Mouse (Mus musculus) MEL (cell line): ENCODE results near the gene Ace3. TPM values are rescaled to one million over a fixed set of nuclear protein-coding genes. Genes with fewer than 3 reads are reported as not detected.

ENCODE experiments used
- DNase-seq: peaks from one replicate; pipeline ENCODE4 v3.0.0; 2011; ENCODE audit warnings: low read depth, low spot score
- H3K27ac ChIP-seq: 2 replicates; pipeline ENCODE4 v1.5.1; 2012; ENCODE audit warnings: low read depth, mild to moderate bottlenecking, control low read depth, low read length, moderate library complexity; ENCODE audit not compliant: control insufficient read depth
- H3K27me3 ChIP-seq, 2 experiments: fragments of 150-350 bp in 1 of 2; sonication (generic) in 1 of 2; 2 replicates each; pipeline ENCODE4 v1.6.1; 2012; ENCODE audit warnings: low read length in 2 of 2, mild to moderate bottlenecking in 2 of 2, improper control_type of control experiment in 1 of 2, moderate library complexity in 1 of 2; ENCODE audit not compliant: insufficient read depth in 2 of 2, control insufficient read depth in 1 of 2
- H3K36me3 ChIP-seq, 2 experiments: 2 replicates each; pipeline ENCODE4 v1.6.1; 2012 to 2014; ENCODE audit warnings: low read length in 2 of 2, improper control_type of control experiment in 1 of 2, inconsistent platforms in 1 of 2, mild to moderate bottlenecking in 1 of 2; ENCODE audit not compliant: insufficient read depth in 2 of 2, control insufficient read depth in 1 of 2
- H3K4me1 ChIP-seq, 2 experiments: fragments of 150-350 bp in 1 of 2; sonication (generic) in 1 of 2; 2 replicates each; pipeline ENCODE4 v1.6.1; 2012; ENCODE audit warnings: low read length in 2 of 2, improper control_type of control experiment in 1 of 2, mild to moderate bottlenecking in 1 of 2; ENCODE audit not compliant: insufficient read depth in 2 of 2, control insufficient read depth in 1 of 2
- H3K4me3 ChIP-seq, 2 experiments: fragments of 150-350 bp in 1 of 2; sonication (generic) in 1 of 2; 2 replicates each; pipeline ENCODE4 v1.5.1; 2012; ENCODE audit warnings: low read depth in 2 of 2, low read length in 2 of 2, mild to moderate bottlenecking in 2 of 2, moderate library complexity in 2 of 2, control low read depth in 1 of 2, improper control_type of control experiment in 1 of 2; ENCODE audit not compliant: control insufficient read depth in 1 of 2, insufficient read depth in 1 of 2
- H3K79me2 ChIP-seq: 2 replicates; pipeline ENCODE4 v1.6.1; 2012; ENCODE audit warnings: mild to moderate bottlenecking, low read length, moderate library complexity; ENCODE audit not compliant: control insufficient read depth, poor library complexity, insufficient read depth
- H3K9ac ChIP-seq: 2 replicates; pipeline ENCODE4 v1.6.1; 2012; ENCODE audit warnings: low read depth, mild to moderate bottlenecking, control low read depth, low read length, moderate library complexity; ENCODE audit not compliant: control insufficient read depth, poor library complexity, severe bottlenecking
- H3K9me3 ChIP-seq: fragments of 150-350 bp; sonication (generic); replicated peaks from 2 replicates; pipeline ENCODE4 v1.6.1; 2012; ENCODE audit warnings: mild to moderate bottlenecking, low read length, improper control_type of control experiment, moderate library complexity; ENCODE audit not compliant: insufficient read depth
- CHD2 ChIP-seq: IDR thresholded peaks from 2 replicates; pipeline ENCODE4 v1.6.1; 2011; ENCODE audit warnings: low read length, improper control_type of control experiment
- CTCF ChIP-seq, 3 experiments: IDR thresholded peaks in 2 of 3; conservative IDR thresholded peaks in 1 of 3; 2 replicates each; pipeline ENCODE4 v1.5.1; 2011 to 2012; ENCODE audit warnings: low read length in 3 of 3, low read depth in 2 of 3, mild to moderate bottlenecking in 2 of 3, improper control_type of control experiment in 1 of 3, inconsistent platforms in 1 of 3, mixed read lengths in 1 of 3, moderate library complexity in 1 of 3; ENCODE audit not compliant: control insufficient read depth in 1 of 3, insufficient read depth in 1 of 3, poor library complexity in 1 of 3, severe bottlenecking in 1 of 3
- E2F4 ChIP-seq: IDR thresholded peaks from 2 replicates; pipeline ENCODE4 v1.6.1; 2011; ENCODE audit warnings: low read depth, low read length, improper control_type of control experiment, borderline replicate concordance
- EP300 ChIP-seq, 2 experiments: IDR thresholded peaks; 2 replicates each; pipeline ENCODE4 v1.6.1; 2011; ENCODE audit warnings: improper control_type of control experiment in 2 of 2, low read length in 2 of 2, low read depth in 1 of 2, mild to moderate bottlenecking in 1 of 2
- ETS1 ChIP-seq: IDR thresholded peaks from 2 replicates; pipeline ENCODE4 v1.6.1; 2012; ENCODE audit warnings: low read depth, mild to moderate bottlenecking, inconsistent platforms, low read length, improper control_type of control experiment, moderate library complexity
- GABPA ChIP-seq: IDR thresholded peaks from 2 replicates; pipeline ENCODE4 v1.6.1; 2012; ENCODE audit warnings: low read depth, mild to moderate bottlenecking, inconsistent platforms, low read length, improper control_type of control experiment, moderate library complexity
- GATA1 ChIP-seq: IDR thresholded peaks from 2 replicates; pipeline ENCODE4 v1.6.1; 2011; ENCODE audit warnings: low read depth, low read length, improper control_type of control experiment
- HCFC1 ChIP-seq: IDR thresholded peaks from 2 replicates; pipeline ENCODE4 v1.6.1; 2012; ENCODE audit warnings: low read depth, mild to moderate bottlenecking, inconsistent platforms, low read length, improper control_type of control experiment, moderate library complexity
- JUND ChIP-seq: IDR thresholded peaks from 2 replicates; pipeline ENCODE4 v1.6.1; 2011; ENCODE audit warnings: low read depth, mild to moderate bottlenecking, improper control_type of control experiment, low read length
- KAT2A ChIP-seq: conservative IDR thresholded peaks from 2 replicates; pipeline ENCODE4 v1.6.1; 2012; ENCODE audit warnings: low read depth, low read length, improper control_type of control experiment, inconsistent platforms
- MAX ChIP-seq: IDR thresholded peaks from 2 replicates; pipeline ENCODE4 v1.6.1; 2011; ENCODE audit warnings: low read length, improper control_type of control experiment
- MEF2A ChIP-seq: IDR thresholded peaks from 2 replicates; pipeline ENCODE4 v1.6.1; 2014; ENCODE audit warnings: low read depth, mild to moderate bottlenecking, inconsistent platforms, low read length, improper control_type of control experiment; ENCODE audit not compliant: poor library complexity, insufficient replicate concordance, severe bottlenecking; ENCODE audit errors: extremely low read depth
- MXI1 ChIP-seq: IDR thresholded peaks from 2 replicates; pipeline ENCODE4 v1.6.1; 2011; ENCODE audit warnings: mild to moderate bottlenecking, low read depth, low read length, improper control_type of control experiment
- MYB ChIP-seq: IDR thresholded peaks from 2 replicates; pipeline ENCODE4 v1.6.1; 2011; ENCODE audit warnings: mild to moderate bottlenecking, low read depth, low read length, improper control_type of control experiment
- MYC ChIP-seq: IDR thresholded peaks from 2 replicates; pipeline ENCODE4 v1.6.1; 2011; ENCODE audit warnings: low read depth, mild to moderate bottlenecking, low read length, improper control_type of control experiment, moderate library complexity
- POLR2AphosphoS2 ChIP-seq: IDR thresholded peaks from 2 replicates; pipeline ENCODE4 v1.6.1; 2011; ENCODE audit warnings: low read length, improper control_type of control experiment
- SMC3 ChIP-seq: IDR thresholded peaks from 2 replicates; pipeline ENCODE4 v1.6.1; 2011; ENCODE audit warnings: low read depth, low read length, improper control_type of control experiment
- TAL1 ChIP-seq: IDR thresholded peaks from 2 replicates; pipeline ENCODE4 v1.6.1; 2012; ENCODE audit warnings: mild to moderate bottlenecking, inconsistent platforms, low read length, moderate library complexity, mixed read lengths
- TBP ChIP-seq: IDR thresholded peaks from 2 replicates; pipeline ENCODE4 v1.8.0; 2011; ENCODE audit warnings: low read depth, low read length, improper control_type of control experiment
- UBTF ChIP-seq: IDR thresholded peaks from 2 replicates; pipeline ENCODE4 v1.6.1; 2012; ENCODE audit warnings: low read depth, mild to moderate bottlenecking, inconsistent platforms, low read length, improper control_type of control experiment, moderate library complexity, borderline replicate concordance; ENCODE audit not compliant: insufficient read depth
- ZMIZ1 ChIP-seq: IDR thresholded peaks from 2 replicates; pipeline ENCODE4 v1.6.1; 2012; ENCODE audit warnings: low read depth, mild to moderate bottlenecking, inconsistent platforms, low read length, improper control_type of control experiment, moderate library complexity
- ZNF384 ChIP-seq: IDR thresholded peaks from 2 replicates; pipeline ENCODE4 v1.6.1; 2012; ENCODE audit warnings: low read depth, mild to moderate bottlenecking, inconsistent platforms, low read length, improper control_type of control experiment
- polyA plus RNA-seq, 2 experiments: library from polyadenylated mRNA; stranded (reverse) in 1 of 2; unstranded in 1 of 2; fragments of >175 nt in 1 of 2; fragments of >200 nt in 1 of 2; gene quantifications; 2 replicates each; pipeline versions ENCODE4 v1.2.1 to v1.2.4; 2012; ENCODE audit warnings: low replicate concordance in 2 of 2, low read depth in 1 of 2; ENCODE audit not compliant: insufficient read length in 2 of 2, insufficient read depth in 1 of 2, missing spikeins in 1 of 2
- total RNA-seq: library from RNA; depleted of rRNA; stranded (reverse); fragments of 300-350 nt; gene quantifications from 2 replicates; pipeline ENCODE4 v1.2.3, GENCODE M21; 2012

Ace3 gene
- total and polyA plus RNA-seq, 3 experiments = not detected

DNA sequence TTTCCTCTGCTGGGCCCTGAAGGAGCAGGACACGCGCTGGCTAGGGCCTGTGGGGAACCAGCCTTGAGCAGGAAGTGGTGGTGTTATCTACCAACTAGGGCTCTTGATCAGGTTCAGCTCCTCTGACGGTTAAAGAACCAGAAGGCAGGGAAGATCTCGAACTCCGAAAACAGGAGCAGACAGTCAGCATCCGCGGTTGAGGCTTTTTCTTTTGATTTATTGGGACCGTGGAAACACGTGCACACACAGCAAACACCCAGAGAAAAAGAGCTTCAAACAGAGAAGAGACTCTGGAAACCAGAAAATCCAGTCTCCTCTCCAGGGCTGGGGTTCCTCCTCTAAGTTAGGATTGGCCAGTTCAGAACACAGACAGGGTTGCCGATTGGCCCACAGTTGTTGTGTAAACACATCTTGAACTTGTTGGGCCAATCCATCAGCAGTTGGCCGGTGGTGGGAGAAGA lies 47.8 kb upstream of the Ace3 start (continued):
- TF ChIP-seq TAL1 = no peak
- peak; percentile 92 for TF ChIP-seq POLR2AphosphoS2
- TF ChIP-seq SMC3 = no peak

DNA sequence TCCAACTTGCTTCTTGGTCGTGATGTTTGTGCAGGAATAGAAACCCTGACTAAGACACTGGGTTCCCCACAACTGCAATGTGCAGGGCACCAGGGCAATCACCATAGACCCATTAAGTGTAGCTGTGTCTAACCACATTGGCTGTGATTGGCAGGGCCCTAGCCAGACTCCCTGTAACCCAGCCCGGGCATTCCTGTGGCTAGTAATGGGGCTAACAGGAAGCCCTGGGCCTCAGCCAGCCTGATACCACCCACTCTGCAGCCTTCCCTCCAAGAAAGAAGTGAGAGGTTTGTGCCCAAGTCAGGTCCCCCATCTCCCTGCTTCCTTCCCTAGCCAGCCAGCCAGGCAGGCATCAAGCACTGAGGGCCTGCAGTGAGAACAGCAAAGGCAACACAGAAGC lies 46.2 kb upstream of the Ace3 start:
- Histone ChIP-seq H3K9me3 (no peaks in the 10 kb centered on the region), H3K9ac (no peak overlapping the region), H3K79me2 (peaks cover 4% of the 10 kb centered on the region; the same call in 1 of the 2 replicates), H3K4me1 (peaks cover 10 to 40% of the 10 kb centered on the region in 2 experiments), H3K36me3 (peaks cover 0 to 16% of the 10 kb centered on the region in 2 experiments; a peak in 2 of 4 replicates), H3K4me3 (no peak overlapping the region), H3K27me3 (no peaks in the 10 kb centered on the region; a peak in 2 of 4 replicates), H3K27ac (no peak overlapping the region)
- DNase-seq = no peak
- TF ChIP-seq UBTF (no peak), TAL1 (no peak), KAT2A (no peak), HCFC1 (no peak), ZNF384 (no peak), MAX (no peak), CHD2 (no peak), MXI1 (no peak), EP300 (IDR thresholded peaks at IDR 0.05; ENCODE audit: low read depth in 1 of 2, low read length in 2 of 2) (no peak), GABPA (no peak)
- TF ChIP-seq, all 39 proteins: peak for 0

DNA sequence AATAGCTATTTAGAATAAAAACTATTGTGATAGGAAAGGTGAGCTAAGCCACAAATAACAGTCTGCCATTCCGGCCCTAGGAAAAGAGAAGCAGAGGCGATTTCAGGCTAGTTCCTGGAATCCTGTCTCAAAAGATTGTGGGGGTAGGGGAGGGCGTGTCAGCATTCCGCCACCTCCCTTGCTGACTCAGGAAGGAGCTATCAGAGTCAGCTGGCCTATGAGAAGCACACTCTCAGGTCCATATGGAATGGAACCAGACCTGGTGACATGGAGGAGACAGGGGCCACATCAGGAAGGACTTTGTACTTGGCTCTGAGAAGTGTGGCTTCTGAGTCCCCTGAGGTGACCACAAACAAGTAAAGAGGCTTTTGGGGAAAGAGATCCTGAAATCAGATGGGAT lies 44.0 kb upstream of the Ace3 start:
- TF ChIP-seq TBP (no peak), JUND (no peak), MEF2A (no peak), ETS1 (no peak), UBTF (no peak), MYB (no peak), ZNF384 (no peak), E2F4 (no peak), GATA1 (no peak), ZMIZ1 (no peak), CTCF (IDR thresholded peaks at IDR 0.05 in 2 of 3, conservative IDR thresholded peaks at IDR 0.05 in 1 of 3; ENCODE audit: control insufficient read depth in 1 of 3, insufficient read depth in 1 of 3, low read depth in 2 of 3, low read length in 3 of 3, poor library complexity in 1 of 3, severe bottlenecking in 1 of 3) (no peak), MYC (no peak)
- H3K4me1 ChIP-seq = peaks cover 10 to 28% of the 10 kb centered on the region in 2 experiments
- H3K27me3 ChIP-seq = peaks cover 2% of the 10 kb centered on the region in 2 experiments
- no peak overlapping the region for H3K27ac ChIP-seq
- H3K4me3 ChIP-seq = no peak overlapping the region
- H3K9me3 ChIP-seq = no peaks in the 10 kb centered on the region
- no peaks in the 10 kb centered on the region; the same call in 1 of the 2 replicates for H3K79me2 ChIP-seq
- H3K36me3 ChIP-seq = peaks cover 0 to 11% of the 10 kb centered on the region in 2 experiments; a peak in 2 of 4 replicates
- H3K9ac ChIP-seq = no peak overlapping the region
- DNase-seq = peak; percentile 34
